Comparison of ENCODE assay signal across 8 mouse cellular contexts in the genomic region with DNA sequence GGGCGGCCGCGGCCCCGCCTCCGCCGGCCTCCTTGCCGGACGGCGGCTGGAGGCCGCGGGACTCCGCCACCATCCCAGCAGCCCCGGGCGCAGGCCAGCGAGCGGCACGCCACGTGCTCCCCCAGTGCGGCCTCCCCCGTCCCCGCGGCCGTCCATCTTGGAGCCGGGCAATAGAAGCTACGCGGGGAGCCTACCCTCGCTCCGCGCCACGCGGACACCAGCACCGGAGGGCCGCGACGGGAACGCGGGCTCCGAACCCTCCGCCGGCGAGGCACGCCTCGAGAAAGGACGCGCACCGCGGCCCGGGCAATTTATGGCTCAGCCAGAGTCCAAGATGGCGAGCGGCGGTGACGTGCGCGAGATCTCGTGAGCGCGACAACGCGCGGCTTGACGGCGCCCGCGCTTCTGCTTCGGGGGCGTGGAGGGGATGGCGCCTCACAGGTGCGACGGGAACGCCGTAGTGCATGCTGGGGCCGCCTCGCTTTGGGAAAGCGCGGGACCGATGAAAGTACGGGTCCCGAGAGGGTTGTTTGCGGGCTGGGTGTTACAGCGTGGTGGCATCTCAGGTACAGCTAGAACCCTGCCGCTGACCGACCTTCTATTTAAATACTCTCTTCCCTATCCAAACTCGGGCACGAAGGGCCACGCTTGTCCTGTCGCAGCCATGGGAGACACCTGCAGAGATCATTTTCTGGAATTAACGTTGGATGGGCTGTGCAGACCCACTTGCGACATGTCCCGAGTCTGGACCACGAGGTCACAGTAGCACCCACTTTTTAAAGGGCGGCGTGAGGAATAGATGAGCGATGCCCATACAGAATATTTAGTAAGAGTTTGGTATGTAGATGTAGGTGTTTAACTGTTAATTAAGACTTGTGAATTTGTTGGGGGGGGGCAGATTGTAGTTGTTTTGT. TPM values are rescaled to one million over a fixed set of nuclear protein-coding genes. Genes with fewer than 3 reads are reported as not detected.
A peak's percentile ranks its signal among the peaks of the same experiment; 100 is the strongest.
DNase-seq lines count a peak whose midpoint lies in the region; ATAC-seq and TF ChIP-seq lines count a peak whose summit lies in the region.

Mgme1 (plus strand) TSS at position 157 of the 914 bp plus-strand sequence.
Snx5 (minus strand) TSS at position 400 of the 914 bp plus-strand sequence.

- 0 out of 2 replicates have a peak, but pooled peaks have one; percentile 55 for TF ChIP-seq POLR2A in bone marrow macrophage, adult 2 months (IDR thresholded peaks at IDR 0.05; ENCODE audit: borderline replicate concordance, low read depth, low read length)
- peak; percentile 92 for TF ChIP-seq POLR2A in embryonic fibroblast, embryonic 13.5 days (IDR thresholded peaks at IDR 0.05; ENCODE audit: low read depth, low read length)
- TF ChIP-seq POLR2A in liver, adult 2 months (IDR thresholded peaks at IDR 0.05; ENCODE audit: extremely low read depth, insufficient read depth, low read length) = peak; percentile 59; the same call in 1 of the 2 replicates
- peak; percentile 93 for TF ChIP-seq POLR2A in myocyte (IDR thresholded peaks at IDR 0.05; ENCODE audit: insufficient read length, low read depth)

- peaks cover 22% of the 10 kb centered on the region for H3K4me1 ChIP-seq in bone marrow macrophage, adult 2 months (ENCODE audit: control insufficient read depth, insufficient read depth, low read length)
- no peaks in the 10 kb centered on the region for H3K4me1 ChIP-seq in embryonic fibroblast, embryonic 13.5 days (ENCODE audit: control insufficient read depth, insufficient read depth, low read length)
- H3K4me1 ChIP-seq in heart, embryonic 10.5 days = peaks cover 38% of the 10 kb centered on the region
- peaks cover 42% of the 10 kb centered on the region for H3K4me1 ChIP-seq in kidney, embryonic 15.5 days
- H3K4me1 ChIP-seq in liver, adult 2 months (ENCODE audit: control insufficient read depth, insufficient read depth, low read length) = peaks cover 5% of the 10 kb centered on the region; the same call in 1 of the 2 replicates

- H3ac ChIP-seq in myocyte (ENCODE audit: control insufficient read depth, insufficient read length) = peak within 1 kb of the TSS; percentile 88

- WGBS in heart, embryonic 10.5 days = 1% methylated on average over 93 of the region's 93 CpGs
- under 1% methylated on average over 93 of the region's 93 CpGs for whole genome bisulfite sequencing in kidney, embryonic 15.5 days
- under 1% methylated on average over 93 of the region's 93 CpGs for WGBS in liver, adult 2 months

- peak; percentile 97 for ATAC-seq in kidney, embryonic 15.5 days (replicated peaks; ENCODE audit: low FRiP score)

- H3K79me2 ChIP-seq in liver, adult 2 months (ENCODE audit: control insufficient read depth, insufficient read depth, low read length) = no peaks in the 10 kb centered on the region; the same call in 1 of the 2 replicates
- peaks cover 48% of the 10 kb centered on the region for H3K79me2 ChIP-seq in myocyte (ENCODE audit: control insufficient read depth, insufficient read depth)

- DNase-seq in A20 (ENCODE audit: low read depth, low spot score) = peak; percentile 98
- peak; percentile 98 for DNase-seq in heart, embryonic 10.5 days (ENCODE audit: low spot score)
- DNase-seq in liver, adult 2 months (ENCODE audit: extremely low read depth, low read depth, low spot score) = peak; percentile 76
- peak; percentile 96 for DNase-seq in splenic B cell, adult 2 months (ENCODE audit: low read depth, low spot score)

- no peaks in the 10 kb centered on the region for H3K27me3 ChIP-seq in heart, embryonic 10.5 days (ENCODE audit: insufficient read depth, poor library complexity, severe bottlenecking)
- H3K27me3 ChIP-seq in kidney, embryonic 15.5 days = no peaks in the 10 kb centered on the region
- H3K27me3 ChIP-seq in liver, adult 2 months (ENCODE audit: control insufficient read depth, insufficient read depth, low read length) = no peaks in the 10 kb centered on the region
- H3K27me3 ChIP-seq in myocyte (ENCODE audit: control insufficient read depth, insufficient read depth, insufficient read length) = no peaks in the 10 kb centered on the region
- H3K27me3 ChIP-seq in splenic B cell, adult 2 months (ENCODE audit: control insufficient read depth, insufficient read depth, low read length, poor library complexity, severe bottlenecking) = no peaks in the 10 kb centered on the region

- H3K9me3 ChIP-seq in heart, embryonic 10.5 days = no peaks in the 10 kb centered on the region
- H3K9me3 ChIP-seq in kidney, embryonic 15.5 days (replicated peaks) = no peaks in the 10 kb centered on the region

- peak within 1 kb of the TSS; percentile 95 for H3K9ac ChIP-seq in kidney, embryonic 15.5 days
- peak within 1 kb of the TSS; percentile 95 for H3K9ac ChIP-seq in liver, adult 2 months (ENCODE audit: low read depth, low read length)

- no peak for TF ChIP-seq CTCF in bone marrow macrophage, adult 2 months (IDR thresholded peaks at IDR 0.05; ENCODE audit: low read depth, low read length)
- TF ChIP-seq CTCF in embryonic fibroblast, embryonic 13.5 days (IDR thresholded peaks at IDR 0.05; ENCODE audit: borderline replicate concordance, insufficient read depth, low read length) = no peak
- TF ChIP-seq CTCF in liver, adult 2 months (IDR thresholded peaks at IDR 0.05; ENCODE audit: low read depth, low read length) = no peak

- H3K27ac ChIP-seq in bone marrow macrophage, adult 2 months (ENCODE audit: insufficient read depth, low read depth, low read length) = peak within 1 kb of the TSS; percentile 94
- peak within 1 kb of the TSS; percentile 72 for H3K27ac ChIP-seq in embryonic fibroblast, embryonic 13.5 days (ENCODE audit: insufficient read depth, low read length)
- H3K27ac ChIP-seq in heart, embryonic 10.5 days = peak within 1 kb of the TSS; percentile 99
- peak within 1 kb of the TSS; percentile 96 for H3K27ac ChIP-seq in kidney, embryonic 15.5 days
- H3K27ac ChIP-seq in liver, adult 2 months (replicated peaks; ENCODE audit: insufficient read depth, low read depth, low read length) = peak within 1 kb of the TSS; percentile 96

- H3K36me3 ChIP-seq in heart, embryonic 10.5 days = peaks cover 14% of the 10 kb centered on the region; the same call in 1 of the 2 replicates
- peaks cover 10% of the 10 kb centered on the region for H3K36me3 ChIP-seq in kidney, embryonic 15.5 days
- H3K36me3 ChIP-seq in liver, adult 2 months (ENCODE audit: control insufficient read depth, insufficient read depth, low read length) = no peaks in the 10 kb centered on the region; the same call in 1 of the 2 replicates
- no peaks in the 10 kb centered on the region for H3K36me3 ChIP-seq in myocyte (ENCODE audit: control insufficient read depth, insufficient read depth)
- H3K36me3 ChIP-seq in splenic B cell, adult 2 months (ENCODE audit: control insufficient read depth, insufficient read depth, low read length, poor library complexity, severe bottlenecking) = 0 out of 2 replicates have a peak, but pooled peaks cover 4% of the 10 kb centered on the region

- H3K4me2 ChIP-seq in kidney, embryonic 15.5 days = peak within 1 kb of the TSS; percentile 68
- peak within 1 kb of the TSS; percentile 89 for H3K4me2 ChIP-seq in myocyte (ENCODE audit: low read depth)

- H3K4me3 ChIP-seq in bone marrow macrophage, adult 2 months (ENCODE audit: insufficient read depth, low read length) = peak within 1 kb of the TSS; percentile 87
- H3K4me3 ChIP-seq in embryonic fibroblast, embryonic 13.5 days (ENCODE audit: insufficient read depth, low read length) = peak within 1 kb of the TSS; percentile 97
- peak within 1 kb of the TSS; percentile 93 for H3K4me3 ChIP-seq in heart, embryonic 10.5 days
- peak within 1 kb of the TSS; percentile 81 for H3K4me3 ChIP-seq in kidney, embryonic 15.5 days (replicated peaks)
- peak within 1 kb of the TSS; percentile 97 for H3K4me3 ChIP-seq in liver, adult 2 months (ENCODE audit: insufficient read depth, low read depth, low read length)
- peak within 1 kb of the TSS; percentile 85 for H3K4me3 ChIP-seq in myocyte

TF ChIP-seq in myocyte, 11 proteins besides CTCF, POLR2A, EP300 and RAD21:
- TF ChIP-seq MYOD1 (IDR thresholded peaks at IDR 0.05; ENCODE audit: control insufficient read depth in 1 of 3, insufficient read length in 2 of 3, low read depth in 2 of 3) (peak in 2 of 3 experiments; percentile 68 to 85), POLR2AphosphoS2 (IDR thresholded peaks at IDR 0.05; ENCODE audit: insufficient read length, low read depth) (peak; percentile 98), E2F4 (IDR thresholded peaks at IDR 0.05; ENCODE audit: insufficient read depth) (peak; percentile 77), SRF (IDR thresholded peaks at IDR 0.05; ENCODE audit: control insufficient read depth, insufficient read length, low read depth) (no peak), REST (IDR thresholded peaks at IDR 0.05; ENCODE audit: insufficient read depth, insufficient read length) (no peak), MYOG (IDR thresholded peaks at IDR 0.05; ENCODE audit: control insufficient read depth in 1 of 3, insufficient read depth in 1 of 3, insufficient read length in 2 of 3, low read depth in 2 of 3) (peak in 2 of 3 experiments; percentile 55 to 77), USF1 (IDR thresholded peaks at IDR 0.05; ENCODE audit: low read depth) (peak; percentile 31), MAX (IDR thresholded peaks at IDR 0.05; ENCODE audit: low read depth) (peak; percentile 5), TCF12 (IDR thresholded peaks at IDR 0.05; ENCODE audit: insufficient read depth, poor library complexity, severe bottlenecking) (no peak), TCF3 (IDR thresholded peaks at IDR 0.05; ENCODE audit: insufficient read length, low read depth) (no peak), CEBPB (IDR thresholded peaks at IDR 0.05; ENCODE audit: insufficient read depth, poor library complexity, severe bottlenecking) (no peak)

RNA-seq across cellular contexts. Expression of gene Mgme1, which starts in this region (rescaled TPM):
- polyA plus RNA-seq in bone marrow macrophage, adult 2 months (2012; ENCODE audit: insufficient read depth, insufficient read length, missing spikeins) = 12.2 and 13.2 TPM in 2 replicates
- polyA plus RNA-seq in embryonic fibroblast, embryonic 13.5 days (2011; ENCODE audit: insufficient read length, low read depth, missing spikeins) = 4.9 and 5.2 TPM in 2 replicates
- polyA plus RNA-seq in heart, embryonic 10.5 days (2016; fragmentation: Nextera tagmentation; extraction: Ambion mirVana) = 24.7 TPM in 2 replicates
- polyA plus RNA-seq in kidney, embryonic 15.5 days (2015; fragmentation: Nextera tagmentation; extraction: Ambion mirVana) = 24.2 and 25.3 TPM in 2 replicates
- total RNA-seq in liver, adult 2 months (2014; rRNA removed) = 6.8 and 7.2 TPM in 2 replicates
- 3.0 and 3.5 TPM in 2 replicates for polyA plus RNA-seq in liver, adult 2 months (2012; rRNA removed)
- 3.7 TPM for polyA plus RNA-seq in myocyte (2012; fragmentation: generic; extraction: Trizol)

RNA-seq across cellular contexts. Expression of gene Snx5, which starts in this region (rescaled TPM):
- 867 and 1,049 TPM in 2 replicates for polyA plus RNA-seq in bone marrow macrophage, adult 2 months (2012; ENCODE audit: insufficient read depth, insufficient read length, missing spikeins)
- 233 and 284 TPM in 2 replicates for polyA plus RNA-seq in embryonic fibroblast, embryonic 13.5 days (2011; ENCODE audit: insufficient read length, low read depth, missing spikeins)
- 119 and 128 TPM in 2 replicates for polyA plus RNA-seq in heart, embryonic 10.5 days (2016; fragmentation: Nextera tagmentation; extraction: Ambion mirVana)
- polyA plus RNA-seq in kidney, embryonic 15.5 days (2015; fragmentation: Nextera tagmentation; extraction: Ambion mirVana) = 125 and 129 TPM in 2 replicates
- total RNA-seq in liver, adult 2 months (2014; rRNA removed) = 60.3 and 62.4 TPM in 2 replicates
- 17.2 and 21.8 TPM in 2 replicates for polyA plus RNA-seq in liver, adult 2 months (2012; rRNA removed)
- polyA plus RNA-seq in myocyte (2012; fragmentation: generic; extraction: Trizol) = 65.2 TPM

Comparison
In these comparisons a context has a peak if more than half of its experiments do, and no peak if none do; other contexts are left out.
1. Peak in every context shown above with its lines: DNase-seq, ATAC-seq, H3K4me3 ChIP-seq and H3K27ac ChIP-seq.